Mouse (Mus musculus) G1E-ER4 (cell line): Measurements from ENCODE around the gene Serpina3i. TPM values are rescaled to one million over a fixed set of nuclear protein-coding genes. Genes with fewer than 3 reads are reported as not detected.

ENCODE experiments used
- GATA1 ChIP-seq: IDR thresholded peaks from one replicate; pipeline ENCODE4 v1.8.0; 2012; ENCODE audit warnings: low read length, inconsistent platforms
- polyA plus RNA-seq: library from polyadenylated mRNA; stranded (reverse); fragments of >175 nt; gene quantifications from 2 replicates; pipeline ENCODE4 v1.2.3, GENCODE M21; 2012

Gene Serpina3i
- polyA plus RNA-seq, 1 experiment: not detected

- TF ChIP-seq GATA1: no peak
These were observed 15.5 kb downstream of the Serpina3i start for GRCm38 (mm10) chr12:104278216-104279055.

DNA sequence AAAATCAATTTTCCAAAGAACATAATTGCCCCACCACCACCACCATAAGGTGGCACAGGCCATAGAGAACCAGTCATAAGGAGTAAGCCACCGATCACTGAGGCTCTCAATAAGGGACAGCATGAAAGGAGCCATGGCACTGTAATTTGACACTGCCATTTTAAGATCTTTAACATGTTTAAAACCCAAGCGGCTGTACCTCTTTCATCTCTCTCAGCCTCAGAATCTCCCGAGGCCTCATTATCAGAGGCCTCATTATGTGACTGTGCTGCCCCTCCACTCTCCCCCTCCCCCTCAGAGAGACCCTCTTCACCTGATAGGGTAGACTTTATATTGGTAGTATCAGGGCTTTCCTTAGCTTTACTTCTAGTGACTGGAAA is 16.1 kb downstream of the Serpina3i start:
- TF ChIP-seq GATA1: no peak

DNA sequence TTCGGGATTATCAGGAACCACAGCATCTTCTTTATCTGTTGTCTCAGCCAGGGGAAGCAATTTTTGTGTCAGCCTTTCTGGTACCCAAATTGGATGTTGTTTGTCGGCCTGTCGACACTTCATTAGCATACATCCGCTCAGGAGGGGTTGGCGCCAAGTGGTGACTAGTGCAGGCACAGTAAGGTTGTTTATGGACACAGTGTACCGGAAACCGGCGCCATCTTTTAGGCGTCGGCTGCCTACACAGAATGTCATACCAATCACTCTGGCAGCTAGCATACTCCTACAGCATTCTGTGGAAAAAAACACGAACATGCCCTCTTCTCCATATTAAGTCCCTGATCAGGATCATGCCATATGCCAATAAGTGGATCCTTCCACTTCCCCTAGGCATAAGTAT is 20.5 kb downstream of the Serpina3i start:
- TF ChIP-seq GATA1: no peak

DNA sequence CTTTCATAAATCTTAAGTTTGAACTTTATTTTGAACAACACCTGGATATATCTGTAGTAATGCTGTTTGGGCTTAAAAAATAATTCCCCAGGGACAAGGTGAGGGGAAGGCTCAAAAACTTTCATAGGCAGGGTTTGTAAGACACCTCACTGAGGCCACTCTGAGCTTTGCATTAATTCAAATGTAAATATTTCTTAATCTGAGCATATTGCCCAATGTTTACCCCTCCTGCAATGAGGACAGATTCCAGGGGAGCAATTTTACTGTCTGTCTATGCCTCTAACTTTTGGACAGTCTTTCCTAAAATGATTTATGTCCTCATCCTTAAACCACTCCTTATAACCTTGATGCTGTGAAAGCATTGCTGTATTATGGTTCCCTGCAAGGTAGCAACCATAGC is 25.4 kb downstream of the Serpina3i start:
- TF ChIP-seq GATA1: no peak

DNA sequence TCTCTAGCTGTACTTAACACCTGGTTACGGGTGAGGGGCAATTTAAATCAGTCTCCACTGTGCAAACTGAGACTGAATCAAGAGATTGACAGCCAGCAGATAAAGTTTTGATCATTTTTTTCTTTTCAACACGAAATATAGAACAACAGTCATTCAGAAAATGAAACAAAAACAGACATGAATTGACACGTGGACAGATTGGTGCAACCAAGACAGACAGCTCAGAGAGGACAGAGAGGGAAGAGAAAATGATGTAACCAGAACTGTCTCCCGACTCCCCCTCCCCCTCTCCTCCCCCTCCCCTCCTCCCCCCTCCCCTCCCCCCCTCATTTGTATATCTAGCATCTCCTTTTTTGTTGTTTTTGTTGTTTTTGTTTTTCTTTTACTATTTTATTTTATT is 26.9 kb downstream of the Serpina3i start:
- no peak for TF ChIP-seq GATA1

DNA sequence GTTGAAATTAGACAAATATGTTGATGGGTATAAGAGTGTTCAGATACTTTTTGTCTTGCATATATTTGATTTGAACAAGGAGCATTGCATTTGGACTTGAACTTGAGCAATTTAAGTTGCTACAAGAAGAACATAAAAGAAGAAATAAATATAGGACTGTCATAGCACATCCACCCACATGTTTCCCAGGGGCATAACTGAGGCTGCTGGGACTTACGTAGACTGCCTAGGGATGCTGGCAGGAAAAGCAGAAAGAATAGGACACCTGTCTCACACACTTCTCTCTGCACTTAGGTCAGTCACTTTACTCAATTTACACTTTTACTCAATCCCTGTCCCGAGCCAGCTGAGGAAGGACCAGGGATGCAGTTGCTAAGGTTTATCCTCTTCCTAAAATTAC is 31.0 kb downstream of the Serpina3i start:
- TF ChIP-seq GATA1: no peak

GRCm38 (mm10) chr12:104298049-104298448 is 35.1 kb downstream of the Serpina3i start:
- TF ChIP-seq GATA1: no peak

GRCm38 (mm10) chr12:104305991-104306390 is 43.1 kb downstream of the Serpina3i start:
- no peak for TF ChIP-seq GATA1

DNA sequence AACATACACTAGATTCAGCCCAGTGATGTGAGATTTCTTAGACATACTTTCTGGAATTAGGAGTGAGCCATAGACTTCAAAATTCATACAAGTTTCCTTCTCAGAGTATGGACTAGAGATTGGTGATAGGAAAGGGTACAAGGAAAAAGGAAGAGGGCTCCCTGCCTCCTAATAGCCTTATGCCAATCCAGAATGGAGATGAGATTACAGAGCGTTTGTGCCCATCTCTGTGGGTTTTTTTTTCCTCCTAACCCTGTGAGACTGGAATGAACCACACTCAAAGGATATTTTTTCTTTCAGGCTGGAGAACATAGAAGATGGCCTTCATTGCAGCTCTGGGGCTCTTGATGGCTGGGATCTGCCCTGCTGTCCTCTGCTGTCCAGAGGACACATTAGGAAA is 51.3 kb downstream of the Serpina3i start, which contains the start of gene Serpina3j:
Gene Serpina3j (plus strand): TSS at position 301 of the 400 bp plus-strand sequence.
- TF ChIP-seq GATA1: no peak

Other genes starting within 250 kb of the Serpina3i start
- gene Serpina9, start 249.4 kb upstream of the Serpina3i start, polyA plus RNA-seq: not detected in 2 replicates
- gene Serpina12, start 218.7 kb upstream of the Serpina3i start, polyA plus RNA-seq: not detected in 2 replicates
- gene Serpina5, start 162.0 kb upstream of the Serpina3i start, polyA plus RNA-seq: not detected in 2 replicates
- gene Serpina3a, start 150.4 kb upstream of the Serpina3i start, polyA plus RNA-seq: not detected in 2 replicates
- not detected in 2 replicates for gene Serpina3b, start 135.1 kb upstream of the Serpina3i start, polyA plus RNA-seq
- gene Serpina3c, start 109.3 kb upstream of the Serpina3i start, polyA plus RNA-seq: not detected in 2 replicates
- not detected in 2 replicates for gene Serpina3f, start 48.6 kb upstream of the Serpina3i start, polyA plus RNA-seq
- not detected in 2 replicates for gene Serpina3g, start 26.9 kb upstream of the Serpina3i start, polyA plus RNA-seq
- not detected in 2 replicates for gene Serpina3j, start 51.4 kb downstream of the Serpina3i start, polyA plus RNA-seq
- gene Serpina3k, start 75.4 kb downstream of the Serpina3i start, polyA plus RNA-seq: not detected in 2 replicates
- not detected in 2 replicates for gene Serpina3m, start 75.4 kb downstream of the Serpina3i start, polyA plus RNA-seq
- not detected in 2 replicates for gene Serpina3n, start 143.6 kb downstream of the Serpina3i start, polyA plus RNA-seq
- not detected in 2 replicates for gene Gsc, start 210.2 kb downstream of the Serpina3i start, polyA plus RNA-seq